Mouse (Mus musculus) cerebellum, postnatal 14 days (tissue): Measurements from ENCODE around the gene Slc25a30.
"Not testable (repeated sequence)": the region's sequence is repeated elsewhere in the genome, so short reads cannot be mapped to it uniquely, and the experiment has no call there.

Source experiments
- DNase-seq, 2 experiments: peaks; one replicate each; pipeline ENCODE4 v3.0.0; 2021; ENCODE audit warnings: mixed read lengths in 2 of 2

The Slc25a30 gene

GRCm38 (mm10) chr14:75791372-75791771 is 4.5 kb upstream of the Slc25a30 start:
- no peak for DNase-seq

GRCm38 (mm10) chr14:75790411-75790996 is 3.7 kb upstream of the Slc25a30 start:
- DNase-seq: no peak

- DNase-seq: no peak
Observed at GRCm38 (mm10) chr14:75789291-75789690, 2.5 kb upstream of the Slc25a30 start.

GRCm38 (mm10) chr14:75787794-75788175 is 948 bp upstream of the Slc25a30 start:
- DNase-seq: no peak

- DNase-seq: peak in 1 of 2 experiments; percentile 75
Observed at GRCm38 (mm10) chr14:75786424-75786867, 391 bp downstream of the Slc25a30 start.

GRCm38 (mm10) chr14:75779913-75780312 is 6.9 kb downstream of the Slc25a30 start:
- DNase-seq: no peak

GRCm38 (mm10) chr14:75776637-75777036 is 10.2 kb downstream of the Slc25a30 start:
- no peak for DNase-seq

- DNase-seq: no peak
Observed at GRCm38 (mm10) chr14:75773431-75773830, 13.4 kb downstream of the Slc25a30 start.

GRCm38 (mm10) chr14:75772407-75772806 is 14.4 kb downstream of the Slc25a30 start:
- DNase-seq: not testable (repeated sequence)

GRCm38 (mm10) chr14:75771101-75771501 is 15.7 kb downstream of the Slc25a30 start:
- DNase-seq: no peak

- DNase-seq: no peak
Observed at GRCm38 (mm10) chr14:75769334-75769733, 17.5 kb downstream of the Slc25a30 start.

GRCm38 (mm10) chr14:75768275-75768608 is 18.6 kb downstream of the Slc25a30 start:
- DNase-seq: no peak

GRCm38 (mm10) chr14:75767492-75768274 is 19.2 kb downstream of the Slc25a30 start:
- peak; percentile 84 for DNase-seq

- DNase-seq: peak; percentile 67 to 72
Observed at GRCm38 (mm10) chr14:75761028-75761805, 25.6 kb downstream of the Slc25a30 start.

GRCm38 (mm10) chr14:75758401-75758800 is 28.4 kb downstream of the Slc25a30 start:
- peak; percentile 82 to 85 for DNase-seq

- DNase-seq: peak in 1 of 2 experiments; percentile 24
Observed at GRCm38 (mm10) chr14:75757821-75758220, 29.0 kb downstream of the Slc25a30 start.

- DNase-seq: no peak
Observed at GRCm38 (mm10) chr14:75756971-75757370, 29.9 kb downstream of the Slc25a30 start.

- peak; percentile 99 for DNase-seq
Observed at GRCm38 (mm10) chr14:75753991-75754817, 32.6 kb downstream of the Slc25a30 start, which contains the start of gene Cog3. Gene Cog3 (minus strand): TSS chr14:75754517.

- DNase-seq: no peak
Observed at GRCm38 (mm10) chr14:75753206-75753605, 33.6 kb downstream of the Slc25a30 start.

GRCm38 (mm10) chr14:75751040-75751439 is 35.8 kb downstream of the Slc25a30 start:
- no peak for DNase-seq

GRCm38 (mm10) chr14:75749123-75749522 is 37.7 kb downstream of the Slc25a30 start:
- no peak for DNase-seq

- no peak for DNase-seq
Observed at GRCm38 (mm10) chr14:75747960-75748359, 38.9 kb downstream of the Slc25a30 start.

- no peak for DNase-seq
Observed at GRCm38 (mm10) chr14:75741904-75742303, 44.9 kb downstream of the Slc25a30 start.
